Mouse (Mus musculus) lung, adult 2 months (tissue): ENCODE data around the gene Snx10.

Experiments
- CTCF ChIP-seq: fragments of 200-500 bp; IDR thresholded peaks from 2 replicates; pipeline ENCODE4 v1.5.1; 2011; ENCODE audit warnings: mild to moderate bottlenecking, low read length, control low read depth; ENCODE audit not compliant: insufficient read depth
- POLR2A ChIP-seq: fragments of 200-500 bp; IDR thresholded peaks from 2 replicates; pipeline ENCODE4 v1.6.1; 2011; ENCODE audit warnings: low read depth, mild to moderate bottlenecking, control low read depth, low read length, borderline replicate concordance; ENCODE audit errors: extremely low read depth

DNA sequence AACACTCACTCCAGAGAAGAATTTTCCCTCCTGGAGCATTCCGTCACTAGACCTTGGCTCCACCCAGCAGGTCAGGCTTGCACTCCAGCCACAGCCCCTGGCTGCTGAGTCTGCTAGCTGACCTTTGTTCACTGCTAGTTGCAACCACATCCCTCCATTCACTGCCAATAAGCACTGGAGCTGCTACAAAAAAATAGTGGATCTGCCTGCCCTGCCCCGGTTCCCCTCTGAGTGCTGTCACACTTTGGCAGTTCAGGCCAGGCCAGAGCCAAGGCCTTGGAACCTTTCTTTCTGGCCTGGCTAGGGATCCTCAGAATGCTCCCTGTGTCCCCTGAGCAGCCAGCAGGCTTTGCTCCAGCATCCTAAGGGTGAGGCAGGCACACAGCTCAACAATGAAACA lies 33.9 kb upstream of the Snx10 start:
- TF ChIP-seq CTCF (no peak), POLR2A (no peak)
